Mouse (Mus musculus) limb, embryonic 10.5 days (tissue): ENCODE results near the gene Fcrla. TPM values are rescaled to one million over a fixed set of nuclear protein-coding genes. Genes with fewer than 3 reads are reported as not detected.

Experiments used
- DNase-seq: peaks from one replicate; pipeline ENCODE4 v3.0.0-alpha.2; 2017; ENCODE audit warnings: low spot score
- H3K27ac ChIP-seq: fragments of 300-500 bp; sonication (generic); 2 replicates; pipeline ENCODE4 v1.5.1; 2016; ENCODE audit warnings: mild to moderate bottlenecking
- H3K27me3 ChIP-seq: fragments of 300-500 bp; sonication (generic); 2 replicates; pipeline ENCODE4 v1.6.1; 2016; ENCODE audit warnings: low read depth, mild to moderate bottlenecking; ENCODE audit not compliant: poor library complexity, severe bottlenecking
- H3K36me3 ChIP-seq: fragments of 300-500 bp; sonication (generic); 2 replicates; pipeline ENCODE4 v1.6.1; 2016; ENCODE audit warnings: mild to moderate bottlenecking, moderate library complexity
- H3K4me1 ChIP-seq: fragments of 300-500 bp; sonication (generic); 2 replicates; pipeline ENCODE4 v1.6.1; 2016
- H3K4me3 ChIP-seq: fragments of 300-500 bp; sonication (generic); 2 replicates; pipeline ENCODE4 v1.5.1; 2016; ENCODE audit warnings: mild to moderate bottlenecking, moderate library complexity
- H3K9me3 ChIP-seq: fragments of 300-500 bp; sonication (generic); replicated peaks from 2 replicates; pipeline ENCODE4 v1.6.1; 2016; ENCODE audit warnings: mild to moderate bottlenecking
- WGBS: fragments of 180-500 bp; shearing (Covaris S2); methylation state at CpG from one replicate; pipeline ENCODE4 v1.1.7; 2016; 5-methylcytosine and 5-hydroxymethylcytosine counted together
- polyA plus RNA-seq: library from polyadenylated mRNA; unstranded; fragments of >200 nt; fragmentation: Nextera tagmentation; extraction: Ambion mirVana; gene quantifications from 2 replicates; pipeline ENCODE4 v1.2.1, GENCODE M21; 2016

The Fcrla gene
- polyA plus RNA-seq, 1 experiment from 2014 or later = not detected

GRCm38 (mm10) chr1:170919308-170919707 lies 8.1 kb downstream of the Fcrla start:
- H3K36me3 ChIP-seq = no peaks in the 10 kb centered on the region
- no peak for DNase-seq
- no peak overlapping the region for H3K4me3 ChIP-seq
- no peaks in the 10 kb centered on the region for H3K27me3 ChIP-seq
- H3K9me3 ChIP-seq = no peaks in the 10 kb centered on the region
- no peak overlapping the region for H3K27ac ChIP-seq
- 92% methylated on average over 8 of the region's 8 CpGs for WGBS
- H3K4me1 ChIP-seq = no peaks in the 10 kb centered on the region

GRCm38 (mm10) chr1:170915657-170916056 lies 11.7 kb downstream of the Fcrla start:
- Histone ChIP-seq H3K9me3 (no peaks in the 10 kb centered on the region), H3K27me3 (no peaks in the 10 kb centered on the region), H3K36me3 (no peaks in the 10 kb centered on the region), H3K4me3 (no peak overlapping the region), H3K27ac (no peak overlapping the region), H3K4me1 (no peaks in the 10 kb centered on the region)
- no peak for DNase-seq
- WGBS = 81% methylated on average over 5 of the region's 5 CpGs

- Histone ChIP-seq H3K27me3 (peaks cover 26% of the 10 kb centered on the region), H3K4me3 (no peak within 1 kb of the TSS), H3K36me3 (no peaks in the 10 kb centered on the region), H3K4me1 (peaks cover 7% of the 10 kb centered on the region), H3K27ac (no peak within 1 kb of the TSS), H3K9me3 (no peaks in the 10 kb centered on the region)
- 77% methylated on average over 5 of the region's 5 CpGs for WGBS
- no peak for DNase-seq
Measured at GRCm38 (mm10) chr1:170912891-170913615, 14.3 kb downstream of the Fcrla start, which contains the start of gene Fcrlb. Gene Fcrlb, minus strand, starts transcription at chr1:170912941.

GRCm38 (mm10) chr1:170911907-170912660 lies 15.3 kb downstream of the Fcrla start:
- no peaks in the 10 kb centered on the region for H3K36me3 ChIP-seq
- H3K9me3 ChIP-seq = no peaks in the 10 kb centered on the region
- DNase-seq = no peak
- no peak overlapping the region for H3K27ac ChIP-seq
- WGBS = 85% methylated on average over 11 of the region's 11 CpGs
- H3K27me3 ChIP-seq = peaks cover 35% of the 10 kb centered on the region
- no peak overlapping the region for H3K4me3 ChIP-seq
- peaks cover 17% of the 10 kb centered on the region for H3K4me1 ChIP-seq

GRCm38 (mm10) chr1:170908341-170908740 lies 19.0 kb downstream of the Fcrla start:
- no peaks in the 10 kb centered on the region for H3K9me3 ChIP-seq
- DNase-seq = peak; percentile 46
- H3K36me3 ChIP-seq = no peaks in the 10 kb centered on the region
- H3K4me3 ChIP-seq = peak overlapping the region; percentile 67
- peaks cover 18% of the 10 kb centered on the region for H3K4me1 ChIP-seq
- H3K27me3 ChIP-seq = peaks cover 60% of the 10 kb centered on the region
- WGBS = 3% methylated on average over 21 of the region's 21 CpGs
- H3K27ac ChIP-seq = no peak overlapping the region

GRCm38 (mm10) chr1:170907456-170908191 lies 19.8 kb downstream of the Fcrla start:
- H3K9me3 ChIP-seq = no peaks in the 10 kb centered on the region
- peak; percentile 70 for DNase-seq
- H3K4me1 ChIP-seq = peaks cover 21% of the 10 kb centered on the region
- 0 out of 2 replicates have a peak overlapping the region, but pooled peaks have one; percentile 51 for H3K27ac ChIP-seq
- no peaks in the 10 kb centered on the region for H3K36me3 ChIP-seq
- whole genome bisulfite sequencing = under 1% methylated on average over 71 of the region's 71 CpGs
- H3K4me3 ChIP-seq = peak overlapping the region; percentile 67
- H3K27me3 ChIP-seq = peaks cover 64% of the 10 kb centered on the region

- 22% methylated on average over 11 of the region's 11 CpGs for WGBS
- no peaks in the 10 kb centered on the region for H3K9me3 ChIP-seq
- H3K27ac ChIP-seq = no peak overlapping the region
- no peak for DNase-seq
- peak overlapping the region; percentile 67 for H3K4me3 ChIP-seq
- peaks cover 70% of the 10 kb centered on the region for H3K27me3 ChIP-seq
- H3K4me1 ChIP-seq = peaks cover 21% of the 10 kb centered on the region
- H3K36me3 ChIP-seq = no peaks in the 10 kb centered on the region
Measured at GRCm38 (mm10) chr1:170907111-170907455, 20.3 kb downstream of the Fcrla start.

GRCm38 (mm10) chr1:170903485-170903884 lies 23.9 kb downstream of the Fcrla start:
- H3K36me3 ChIP-seq = no peaks in the 10 kb centered on the region
- 81% methylated on average over 5 of the region's 5 CpGs for WGBS
- peaks cover 52% of the 10 kb centered on the region for H3K27me3 ChIP-seq
- DNase-seq = no peak
- H3K9me3 ChIP-seq = no peaks in the 10 kb centered on the region
- no peak overlapping the region for H3K4me3 ChIP-seq
- no peak overlapping the region for H3K27ac ChIP-seq
- peaks cover 18% of the 10 kb centered on the region for H3K4me1 ChIP-seq

GRCm38 (mm10) chr1:170901536-170902238 lies 25.7 kb downstream of the Fcrla start:
- Histone ChIP-seq H3K9me3 (no peaks in the 10 kb centered on the region), H3K27me3 (peaks cover 34% of the 10 kb centered on the region), H3K36me3 (no peaks in the 10 kb centered on the region), H3K4me1 (0 out of 2 replicates have a peak, but pooled peaks cover 3% of the 10 kb centered on the region), H3K4me3 (0 out of 2 replicates have a peak overlapping the region, but pooled peaks have one; percentile 17), H3K27ac (no peak overlapping the region)
- DNase-seq = peak; percentile 92
- 32% methylated on average over 10 of the region's 10 CpGs for WGBS

- Histone ChIP-seq H3K4me3 (no peak overlapping the region), H3K36me3 (no peaks in the 10 kb centered on the region), H3K27me3 (peaks cover 27% of the 10 kb centered on the region), H3K27ac (no peak overlapping the region), H3K4me1 (0 out of 2 replicates have a peak, but pooled peaks cover 3% of the 10 kb centered on the region), H3K9me3 (no peaks in the 10 kb centered on the region)
- DNase-seq = peak; percentile 32
- 39% methylated on average over 10 of the region's 10 CpGs for WGBS
Measured at GRCm38 (mm10) chr1:170900799-170901467, 26.4 kb downstream of the Fcrla start.

- no peaks in the 10 kb centered on the region for H3K36me3 ChIP-seq
- WGBS = 78% methylated on average over 16 of the region's 16 CpGs
- no peak for DNase-seq
- H3K27ac ChIP-seq = no peak overlapping the region
- peaks cover 13% of the 10 kb centered on the region for H3K27me3 ChIP-seq
- no peak overlapping the region for H3K4me3 ChIP-seq
- no peaks in the 10 kb centered on the region for H3K9me3 ChIP-seq
- 0 out of 2 replicates have a peak, but pooled peaks cover 3% of the 10 kb centered on the region for H3K4me1 ChIP-seq
Measured at GRCm38 (mm10) chr1:170898413-170899075, 28.8 kb downstream of the Fcrla start.
